Mouse (Mus musculus): ENCODE results near the gene Ybey.

Gene Ybey

GRCm38 (mm10) chr10:76442178-76443088 lies 26.5 kb downstream of the Ybey start, which contains the start of gene Pcnt:
Pcnt (minus strand) TSS chr10:76442786.
- peak; percentile 98 for DNase-seq (ENCODE audit: low spot score)

- DNase-seq (ENCODE audit: low spot score) = no peak
Measured at GRCm38 (mm10) chr10:76440281-76440680, 28.6 kb downstream of the Ybey start, which contains the start of gene AC141477.1. AC141477.1 (minus strand) TSS chr10:76440444.

GRCm38 (mm10) chr10:76439107-76439890 lies 29.6 kb downstream of the Ybey start:
- DNase-seq (ENCODE audit: low spot score) = no peak

GRCm38 (mm10) chr10:76433925-76434324 lies 35.0 kb downstream of the Ybey start:
- no peak for DNase-seq (ENCODE audit: low spot score)

- no peak for DNase-seq (ENCODE audit: low spot score)
Measured at GRCm38 (mm10) chr10:76425674-76426073, 43.2 kb downstream of the Ybey start.

- no peak for DNase-seq (ENCODE audit: low spot score)
Measured at GRCm38 (mm10) chr10:76416811-76417210, 52.1 kb downstream of the Ybey start.
